Mouse (Mus musculus): ENCODE measurements around the gene Dennd1c. TPM values are rescaled to one million over a fixed set of nuclear protein-coding genes. Genes with fewer than 3 reads are reported as not detected.
"Not testable (repeated sequence)": the region's sequence is repeated elsewhere in the genome, so short reads cannot be mapped to it uniquely, and the experiment has no call there.

Gene Dennd1c
- polyA plus RNA-seq, 1 experiment from 2014 or later = 4.7 TPM

- no peaks in the 10 kb centered on the region for H3K9me3 ChIP-seq (ENCODE audit: control insufficient read depth, low read length)
- peak overlapping the region; percentile 85 for H3K4me3 ChIP-seq (ENCODE audit: low read length)
- H3K9ac ChIP-seq (ENCODE audit: low read depth, low read length) = no peak overlapping the region; the same call in 1 of the 2 replicates
- 39% methylated on average over 10 of the region's 10 CpGs for WGBS
- ATAC-seq = no peak; the same call in 1 of the 2 replicates
- peaks cover 20% of the 10 kb centered on the region for H3K27me3 ChIP-seq (replicated peaks; ENCODE audit: control insufficient read depth, insufficient read depth, low read length)
- no peaks in the 10 kb centered on the region for H3K36me3 ChIP-seq (ENCODE audit: control insufficient read depth, insufficient read depth, low read length)
- peaks cover 24% of the 10 kb centered on the region for H3K4me1 ChIP-seq (ENCODE audit: control insufficient read depth, insufficient read depth, low read depth, low read length)
- H3K27ac ChIP-seq (ENCODE audit: low read depth, low read length) = peak overlapping the region; percentile 79; the same call in 1 of the 2 replicates
- peak overlapping the region; percentile 66 for H3K4me2 ChIP-seq (ENCODE audit: low read length)
Measured at GRCm38 (mm10) chr17:57061069-57061468, 17.2 kb downstream of the Dennd1c start.

GRCm38 (mm10) chr17:57060231-57060801 is 18.0 kb downstream of the Dennd1c start:
- under 1% methylated on average over 44 of the region's 44 CpGs for WGBS
- Histone ChIP-seq H3K4me3 (ENCODE audit: low read length) (peak overlapping the region; percentile 85), H3K9me3 (ENCODE audit: control insufficient read depth, low read length) (no peaks in the 10 kb centered on the region), H3K27ac (ENCODE audit: low read depth, low read length) (peak overlapping the region; percentile 79), H3K4me2 (ENCODE audit: low read length) (peak overlapping the region; percentile 66), H3K4me1 (ENCODE audit: control insufficient read depth, insufficient read depth, low read depth, low read length) (peaks cover 24% of the 10 kb centered on the region), H3K9ac (ENCODE audit: low read depth, low read length) (peak overlapping the region; percentile 87), H3K36me3 (ENCODE audit: control insufficient read depth, insufficient read depth, low read length) (peaks cover 4% of the 10 kb centered on the region), H3K27me3 (replicated peaks; ENCODE audit: control insufficient read depth, insufficient read depth, low read length) (peaks cover 20% of the 10 kb centered on the region)
- ATAC-seq = peak; percentile 92

- H3K9ac ChIP-seq (ENCODE audit: low read depth, low read length) = peak within 1 kb of the TSS; percentile 87
- WGBS = 1% methylated on average over 23 of the region's 45 CpGs
- ATAC-seq = peak; percentile 77
- H3K4me3 ChIP-seq (ENCODE audit: low read length) = peak within 1 kb of the TSS; percentile 85
- H3K36me3 ChIP-seq (ENCODE audit: control insufficient read depth, insufficient read depth, low read length) = peaks cover 12% of the 10 kb centered on the region
- peaks cover 20% of the 10 kb centered on the region for H3K27me3 ChIP-seq (replicated peaks; ENCODE audit: control insufficient read depth, insufficient read depth, low read length)
- peak within 1 kb of the TSS; percentile 66 for H3K4me2 ChIP-seq (ENCODE audit: low read length)
- H3K4me1 ChIP-seq (ENCODE audit: control insufficient read depth, insufficient read depth, low read depth, low read length) = peaks cover 24% of the 10 kb centered on the region
- peak within 1 kb of the TSS; percentile 79 for H3K27ac ChIP-seq (ENCODE audit: low read depth, low read length)
- no peaks in the 10 kb centered on the region for H3K9me3 ChIP-seq (ENCODE audit: control insufficient read depth, low read length)
Measured at GRCm38 (mm10) chr17:57059486-57059977, 18.8 kb downstream of the Dennd1c start, which contains the start of gene Slc25a23. Gene Slc25a23 (minus strand): TSS chr17:57059863.

- H3K4me1 ChIP-seq (ENCODE audit: control insufficient read depth, insufficient read depth, low read depth, low read length) = peaks cover 24% of the 10 kb centered on the region
- H3K9ac ChIP-seq (ENCODE audit: low read depth, low read length) = peak within 1 kb of the TSS; percentile 87
- H3K4me2 ChIP-seq (ENCODE audit: low read length) = peak within 1 kb of the TSS; percentile 66
- WGBS = under 1% methylated on average over 15 of the region's 22 CpGs
- no peaks in the 10 kb centered on the region for H3K9me3 ChIP-seq (ENCODE audit: control insufficient read depth, low read length)
- peak within 1 kb of the TSS; percentile 85 for H3K4me3 ChIP-seq (ENCODE audit: low read length)
- H3K36me3 ChIP-seq (ENCODE audit: control insufficient read depth, insufficient read depth, low read length) = peaks cover 16% of the 10 kb centered on the region
- peak; percentile 5 for ATAC-seq
- peaks cover 20% of the 10 kb centered on the region for H3K27me3 ChIP-seq (replicated peaks; ENCODE audit: control insufficient read depth, insufficient read depth, low read length)
- H3K27ac ChIP-seq (ENCODE audit: low read depth, low read length) = peak within 1 kb of the TSS; percentile 79
Measured at GRCm38 (mm10) chr17:57058891-57059485, 19.3 kb downstream of the Dennd1c start, which contains the start of gene Crb3. Gene Crb3 (plus strand): TSS chr17:57059105.

- Histone ChIP-seq H3K4me2 (ENCODE audit: low read length) (no peak overlapping the region), H3K27ac (ENCODE audit: low read depth, low read length) (no peak overlapping the region), H3K27me3 (replicated peaks; ENCODE audit: control insufficient read depth, insufficient read depth, low read length) (peaks cover 2% of the 10 kb centered on the region; the same call in 1 of the 2 replicates), H3K9me3 (ENCODE audit: control insufficient read depth, low read length) (no peaks in the 10 kb centered on the region), H3K4me3 (ENCODE audit: low read length) (no peak overlapping the region), H3K36me3 (ENCODE audit: control insufficient read depth, insufficient read depth, low read length) (peaks cover 33% of the 10 kb centered on the region), H3K4me1 (ENCODE audit: control insufficient read depth, insufficient read depth, low read depth, low read length) (peaks cover 14% of the 10 kb centered on the region), H3K9ac (ENCODE audit: low read depth, low read length) (no peak overlapping the region)
- WGBS = 83% methylated on average over 3 of the region's 3 CpGs
- no peak for ATAC-seq
Measured at GRCm38 (mm10) chr17:57056246-57056645, 22.1 kb downstream of the Dennd1c start.

- H3K27ac ChIP-seq (ENCODE audit: low read depth, low read length); H3K4me3 ChIP-seq (ENCODE audit: low read length); H3K4me2 ChIP-seq (ENCODE audit: low read length); H3K9me3 ChIP-seq (ENCODE audit: control insufficient read depth, low read length); H3K4me1 ChIP-seq (ENCODE audit: control insufficient read depth, insufficient read depth, low read depth, low read length); H3K9ac ChIP-seq (ENCODE audit: low read depth, low read length); ATAC-seq; H3K27me3 ChIP-seq (replicated peaks; ENCODE audit: control insufficient read depth, insufficient read depth, low read length): not testable (repeated sequence)
- 91% methylated on average over 4 of the region's 4 CpGs for WGBS
- peaks cover 43% of the 10 kb centered on the region for H3K36me3 ChIP-seq (ENCODE audit: control insufficient read depth, insufficient read depth, low read length)
Measured at GRCm38 (mm10) chr17:57051679-57052078, 26.6 kb downstream of the Dennd1c start.

GRCm38 (mm10) chr17:57048816-57049215 is 29.5 kb downstream of the Dennd1c start:
- H3K4me3 ChIP-seq (ENCODE audit: low read length) = no peak overlapping the region
- no peak for ATAC-seq
- H3K27ac ChIP-seq (ENCODE audit: low read depth, low read length) = no peak overlapping the region
- no peaks in the 10 kb centered on the region for H3K4me1 ChIP-seq (ENCODE audit: control insufficient read depth, insufficient read depth, low read depth, low read length)
- H3K9me3 ChIP-seq (ENCODE audit: control insufficient read depth, low read length) = no peaks in the 10 kb centered on the region
- no peaks in the 10 kb centered on the region for H3K27me3 ChIP-seq (replicated peaks; ENCODE audit: control insufficient read depth, insufficient read depth, low read length)
- H3K9ac ChIP-seq (ENCODE audit: low read depth, low read length) = no peak overlapping the region
- peaks cover 41% of the 10 kb centered on the region for H3K36me3 ChIP-seq (ENCODE audit: control insufficient read depth, insufficient read depth, low read length)
- 97% methylated on average over 3 of the region's 3 CpGs for WGBS
- H3K4me2 ChIP-seq (ENCODE audit: low read length) = no peak overlapping the region

- no peak overlapping the region for H3K9ac ChIP-seq (ENCODE audit: low read depth, low read length)
- H3K27me3 ChIP-seq (replicated peaks; ENCODE audit: control insufficient read depth, insufficient read depth, low read length) = no peaks in the 10 kb centered on the region
- no peaks in the 10 kb centered on the region for H3K4me1 ChIP-seq (ENCODE audit: control insufficient read depth, insufficient read depth, low read depth, low read length)
- no peaks in the 10 kb centered on the region for H3K9me3 ChIP-seq (ENCODE audit: control insufficient read depth, low read length)
- no peak overlapping the region for H3K4me2 ChIP-seq (ENCODE audit: low read length)
- H3K4me3 ChIP-seq (ENCODE audit: low read length) = no peak overlapping the region
- peaks cover 29% of the 10 kb centered on the region for H3K36me3 ChIP-seq (ENCODE audit: control insufficient read depth, insufficient read depth, low read length)
- no peak for ATAC-seq
- no peak overlapping the region for H3K27ac ChIP-seq (ENCODE audit: low read depth, low read length)
- WGBS = 38% methylated on average over 5 of the region's 5 CpGs
Measured at GRCm38 (mm10) chr17:57047406-57047805, 30.9 kb downstream of the Dennd1c start.

- ATAC-seq = no peak
- Histone ChIP-seq H3K27me3 (replicated peaks; ENCODE audit: control insufficient read depth, insufficient read depth, low read length) (peaks cover 6% of the 10 kb centered on the region; the same call in 1 of the 2 replicates), H3K4me3 (ENCODE audit: low read length) (no peak within 1 kb of the TSS), H3K36me3 (ENCODE audit: control insufficient read depth, insufficient read depth, low read length) (peaks cover 14% of the 10 kb centered on the region; the same call in 1 of the 2 replicates), H3K4me2 (ENCODE audit: low read length) (no peak within 1 kb of the TSS), H3K9me3 (ENCODE audit: control insufficient read depth, low read length) (no peaks in the 10 kb centered on the region), H3K27ac (ENCODE audit: low read depth, low read length) (no peak within 1 kb of the TSS), H3K9ac (ENCODE audit: low read depth, low read length) (no peak within 1 kb of the TSS), H3K4me1 (ENCODE audit: control insufficient read depth, insufficient read depth, low read depth, low read length) (no peaks in the 10 kb centered on the region)
- WGBS = 75% methylated on average over 8 of the region's 8 CpGs
Measured at GRCm38 (mm10) chr17:57041554-57041953, 36.8 kb downstream of the Dennd1c start, which contains the start of gene Slc25a41. Gene Slc25a41 (minus strand): TSS chr17:57041654.

Measured in hindbrain, embryonic 16.5 days (tissue).